Mouse (Mus musculus) liver, embryonic 16.5 days (tissue): ENCODE data around the gene Tsga13. TPM values are rescaled to one million over a fixed set of nuclear protein-coding genes. Genes with fewer than 3 reads are reported as not detected.

ENCODE experiments used
- ATAC-seq: fragments of 200-750 bp; cut with Nextera tagmentation; 2 replicates; pipeline ENCODE4 v1.8.0; 2017; ENCODE audit warnings: low read depth, mild to moderate bottlenecking, moderate number of reproducible peaks, moderate library complexity
- H3K27ac ChIP-seq: fragments of 300-500 bp; sonication (generic); 2 replicates; pipeline ENCODE4 v1.5.1; 2014; ENCODE audit warnings: mild to moderate bottlenecking, low read length
- H3K27me3 ChIP-seq: fragments of 300-500 bp; sonication (generic); 2 replicates; pipeline ENCODE4 v1.6.1; 2014; ENCODE audit warnings: low read depth, low read length, mixed read lengths; ENCODE audit not compliant: control insufficient read depth, insufficient read depth
- H3K36me3 ChIP-seq: fragments of 300-500 bp; sonication (generic); 2 replicates; pipeline ENCODE4 v1.6.1; 2014; ENCODE audit warnings: mild to moderate bottlenecking; ENCODE audit not compliant: control insufficient read depth, insufficient read depth
- H3K4me1 ChIP-seq: fragments of 300-500 bp; sonication (generic); 2 replicates; pipeline ENCODE4 v1.6.1; 2014; ENCODE audit warnings: low read depth, low read length, mixed read lengths; ENCODE audit not compliant: control insufficient read depth
- H3K4me2 ChIP-seq: fragments of 300-500 bp; sonication (generic); 2 replicates; pipeline ENCODE4 v1.6.1; 2014; ENCODE audit warnings: low read depth, low read length, mixed read lengths
- H3K4me3 ChIP-seq: fragments of 300-500 bp; sonication (generic); 2 replicates; pipeline ENCODE4 v1.5.1; 2014; ENCODE audit warnings: low read depth, mild to moderate bottlenecking, low read length
- H3K9ac ChIP-seq: fragments of 300-500 bp; sonication (generic); 2 replicates; pipeline ENCODE4 v1.6.1; 2014; ENCODE audit warnings: low read depth, low read length
- H3K9me3 ChIP-seq: fragments of 300-500 bp; sonication (generic); replicated peaks from 2 replicates; pipeline ENCODE4 v1.6.1; 2016; ENCODE audit warnings: low read length; ENCODE audit not compliant: control insufficient read depth
- WGBS: fragments of 180-500 bp; shearing (Covaris S2); extraction: QIAGEN DNeasy Blood & Tissue Kit; methylation state at CpG from one replicate; pipeline ENCODE4 v1.1.7; 2014; ENCODE audit not compliant: insufficient replicate concordance; 5-methylcytosine and 5-hydroxymethylcytosine counted together
- polyA plus RNA-seq: library from polyadenylated mRNA; unstranded; fragments of >200 nt; fragmentation: Nextera tagmentation; extraction: Ambion mirVana; gene quantifications from 2 replicates; pipeline ENCODE4 v1.2.1, GENCODE M21; 2015

Tsga13 gene
- not detected in 2 replicates for polyA plus RNA-seq

DNA sequence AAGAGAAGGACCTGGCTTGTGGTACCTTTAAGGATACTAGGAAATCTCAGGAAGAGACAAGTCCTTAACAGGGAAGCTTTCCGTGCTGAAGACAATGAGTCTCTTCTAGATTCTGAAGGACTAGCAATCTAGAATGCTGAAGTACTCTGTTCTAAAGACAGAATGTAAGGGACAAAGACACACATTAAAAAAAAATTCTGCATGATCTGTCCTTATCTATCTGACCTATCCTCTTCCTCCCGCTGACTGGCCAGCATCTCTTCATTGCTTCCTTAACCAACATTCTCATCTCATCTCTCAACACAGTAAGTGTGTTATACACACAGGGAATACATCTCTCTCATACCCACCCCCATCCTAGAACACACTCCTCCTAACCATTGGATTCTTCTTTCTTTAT is at the start of gene Tsga13:
TSS of gene Tsga13 (minus strand) at position 101 of the 400 bp plus-strand sequence.
- no peak within 1 kb of the TSS for H3K27ac ChIP-seq
- H3K9ac ChIP-seq, result no peak within 1 kb of the TSS
- H3K4me1 ChIP-seq, result no peaks in the 10 kb centered on the region
- H3K9me3 ChIP-seq, result no peaks in the 10 kb centered on the region
- WGBS, result 79% methylated on average over 2 of the region's 2 CpGs
- no peaks in the 10 kb centered on the region for H3K27me3 ChIP-seq
- ATAC-seq, result no peak
- no peaks in the 10 kb centered on the region for H3K36me3 ChIP-seq
- no peak within 1 kb of the TSS for H3K4me3 ChIP-seq
- H3K4me2 ChIP-seq, result no peak within 1 kb of the TSS

DNA sequence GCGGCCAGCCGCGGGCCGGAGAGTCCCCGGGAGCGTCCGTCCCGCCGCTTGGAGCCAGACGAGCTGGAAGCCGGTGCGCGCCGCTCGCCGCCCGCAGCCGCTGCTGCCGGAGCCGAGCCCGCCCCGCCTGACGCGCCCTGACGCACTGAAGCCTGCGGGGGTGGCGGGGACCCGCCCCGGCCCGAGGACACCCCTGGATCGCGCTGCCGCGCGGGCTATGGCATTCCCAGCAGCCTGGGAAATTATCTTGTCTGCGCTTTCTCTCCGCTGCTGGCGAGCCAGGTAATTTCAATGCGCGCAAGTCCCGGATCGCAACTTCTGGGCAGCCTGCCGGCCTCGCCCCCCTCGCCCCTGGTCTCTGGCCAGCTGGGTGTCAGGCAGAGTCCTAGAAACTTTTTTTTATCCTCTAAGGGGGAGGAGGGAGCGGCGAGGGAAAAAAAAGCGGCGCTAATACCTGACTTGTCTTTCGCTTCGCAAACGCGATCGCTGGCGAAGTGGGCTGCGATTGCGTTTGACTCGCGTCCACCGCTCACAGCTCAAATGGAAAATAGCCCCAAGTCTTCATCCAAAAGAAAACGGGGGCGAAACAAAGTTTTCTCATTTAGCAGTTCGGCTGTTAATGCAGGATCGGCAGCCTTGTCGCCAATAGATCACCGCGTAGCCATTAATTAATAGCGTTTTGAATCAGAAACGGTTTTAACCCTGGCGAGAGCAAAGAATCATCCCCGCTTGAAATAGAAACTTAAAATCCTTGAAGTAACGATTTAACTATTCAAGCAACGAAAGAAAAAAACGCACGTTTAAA is 43.6 kb upstream of the Tsga13 start, which contains the start of gene Klf14:
TSS of gene Klf14 (minus strand) at position 343 of the 805 bp plus-strand sequence.
- no peaks in the 10 kb centered on the region for H3K36me3 ChIP-seq
- H3K4me3 ChIP-seq, result peak within 1 kb of the TSS; percentile 55
- H3K9me3 ChIP-seq, result peaks cover 5% of the 10 kb centered on the region
- ATAC-seq, result no peak
- H3K9ac ChIP-seq, result no peak within 1 kb of the TSS
- under 1% methylated on average over 75 of the region's 75 CpGs for WGBS
- H3K4me2 ChIP-seq, result peak within 1 kb of the TSS; percentile 60
- H3K27me3 ChIP-seq, result peaks cover 45% of the 10 kb centered on the region
- no peak within 1 kb of the TSS for H3K27ac ChIP-seq
- no peaks in the 10 kb centered on the region for H3K4me1 ChIP-seq

DNA sequence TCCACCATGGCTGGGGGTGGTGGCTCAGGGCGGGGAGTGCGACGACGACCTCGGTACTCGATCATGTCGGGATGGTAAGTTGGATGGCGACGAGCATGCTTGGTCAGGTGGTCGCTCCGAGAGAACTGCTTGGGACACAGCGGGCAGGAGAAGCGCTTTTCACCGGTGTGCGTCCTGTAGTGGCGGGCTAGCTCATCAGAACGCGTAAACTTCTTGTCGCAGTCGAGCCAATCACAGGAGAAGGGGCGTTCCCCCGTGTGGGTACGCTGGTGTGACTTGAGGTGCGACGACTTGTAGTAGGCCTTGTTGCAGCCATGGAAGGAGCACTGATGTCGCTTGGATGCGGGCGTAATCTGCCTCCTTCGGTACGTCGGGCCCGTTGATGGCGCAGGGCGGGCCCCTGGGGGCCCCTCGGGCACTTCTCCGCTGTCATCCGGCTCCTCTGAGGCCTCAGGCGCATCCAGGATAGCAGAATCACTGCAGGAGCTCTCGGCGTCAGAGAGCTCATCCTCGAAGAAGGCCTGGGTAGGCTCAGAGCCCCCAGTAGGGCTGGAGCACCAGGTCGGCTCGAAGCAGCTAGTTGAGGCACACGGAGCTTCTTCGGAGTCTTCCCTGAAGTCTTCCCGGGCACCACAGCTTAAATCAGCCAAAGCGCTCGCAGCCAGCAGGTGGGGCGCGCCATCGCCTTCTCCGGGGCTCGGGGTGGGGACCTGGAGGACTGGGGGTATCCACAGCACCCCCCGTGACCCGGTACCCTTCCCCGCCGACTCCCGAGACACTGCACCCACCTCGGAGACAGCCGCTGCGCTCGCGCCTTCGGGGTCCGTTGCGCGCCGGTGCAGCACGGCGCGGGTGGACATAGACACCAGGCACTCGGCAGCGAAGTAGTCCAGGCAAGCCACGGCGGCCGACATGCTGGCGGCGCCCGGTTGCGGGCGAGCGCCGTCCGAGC is 42.7 kb upstream of the Tsga13 start:
- Histone ChIP-seq H3K27ac (no peak overlapping the region), H3K27me3 (peaks cover 45% of the 10 kb centered on the region), H3K9ac (no peak overlapping the region), H3K4me2 (peak overlapping the region; percentile 60), H3K4me3 (peak overlapping the region; percentile 55), H3K9me3 (peaks cover 5% of the 10 kb centered on the region), H3K36me3 (no peaks in the 10 kb centered on the region), H3K4me1 (no peaks in the 10 kb centered on the region)
- ATAC-seq, result no peak
- 7% methylated on average over 84 of the region's 84 CpGs for WGBS

DNA sequence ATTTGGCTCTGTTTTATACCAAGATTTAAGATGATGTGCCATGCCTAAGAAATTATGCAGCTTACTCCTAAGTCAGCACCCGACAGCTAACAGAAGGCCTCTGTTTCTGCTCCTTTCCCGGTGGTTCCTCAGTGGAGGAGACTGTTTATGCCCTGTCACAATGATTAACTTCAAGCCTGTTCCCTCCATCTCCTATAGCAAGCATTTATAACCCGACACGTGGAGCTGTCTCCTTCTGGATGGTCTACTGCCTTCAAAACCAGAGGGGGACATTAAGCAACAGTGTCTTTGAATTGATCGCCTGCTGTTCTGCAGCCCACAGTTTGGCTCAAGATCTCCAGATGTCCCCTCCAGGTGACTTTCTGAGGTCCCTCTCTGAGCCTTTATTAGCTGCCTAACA is 23.9 kb upstream of the Tsga13 start:
- no peak for ATAC-seq
- Histone ChIP-seq H3K27ac (no peak overlapping the region), H3K27me3 (no peaks in the 10 kb centered on the region), H3K9me3 (no peaks in the 10 kb centered on the region), H3K36me3 (no peaks in the 10 kb centered on the region), H3K9ac (no peak overlapping the region), H3K4me3 (no peak overlapping the region), H3K4me1 (no peaks in the 10 kb centered on the region), H3K4me2 (no peak overlapping the region)
- 54% methylated on average over 5 of the region's 5 CpGs for WGBS

DNA sequence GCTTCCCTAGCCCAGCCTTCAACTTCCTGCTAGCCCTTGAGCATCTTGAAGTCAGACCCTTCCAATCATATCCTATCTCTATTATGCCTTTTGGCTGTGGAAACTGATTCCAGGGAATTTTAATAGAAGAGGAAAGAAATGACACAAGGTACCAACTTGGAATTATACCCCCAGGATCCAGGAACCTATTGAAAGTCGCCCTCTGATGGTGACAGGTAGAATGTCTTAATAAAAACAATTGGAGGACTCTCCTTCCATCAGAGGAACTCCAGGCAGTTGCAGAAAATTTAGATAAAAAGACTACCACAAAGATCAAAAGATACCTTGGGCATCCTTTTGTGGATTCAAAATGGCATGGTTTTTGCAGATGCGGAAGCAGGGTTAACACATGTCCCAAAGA is 7.4 kb upstream of the Tsga13 start:
- Histone ChIP-seq H3K4me3 (no peak overlapping the region), H3K4me1 (no peaks in the 10 kb centered on the region), H3K9ac (no peak overlapping the region), H3K36me3 (no peaks in the 10 kb centered on the region), H3K27me3 (peaks cover 2% of the 10 kb centered on the region; the same call in 1 of the 2 replicates), H3K4me2 (no peak overlapping the region), H3K9me3 (no peaks in the 10 kb centered on the region), H3K27ac (no peak overlapping the region)
- WGBS, result 39% methylated on average over 2 of the region's 2 CpGs
- ATAC-seq, result no peak

DNA sequence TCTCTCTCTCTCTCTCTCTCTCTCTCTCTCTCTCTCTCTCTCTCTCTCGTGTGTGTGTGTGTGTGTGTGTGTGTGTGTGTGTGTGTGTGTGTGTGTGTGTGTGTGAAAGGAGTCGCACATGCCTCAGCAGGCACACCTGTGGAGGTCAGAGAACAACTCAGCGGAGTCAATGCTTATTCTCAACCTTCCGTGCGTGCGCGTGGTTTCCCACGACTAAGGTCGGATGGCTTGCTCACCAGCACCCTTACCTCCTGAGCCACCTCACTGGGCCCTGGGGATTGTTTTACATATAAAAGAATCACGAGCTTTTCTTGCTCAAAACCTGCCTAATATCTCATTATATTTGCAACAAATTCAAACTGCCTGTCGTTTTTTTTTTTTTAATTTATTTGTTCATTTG is 6.5 kb upstream of the Tsga13 start:
- ATAC-seq, result no peak
- H3K36me3 ChIP-seq, result no peaks in the 10 kb centered on the region

DNA sequence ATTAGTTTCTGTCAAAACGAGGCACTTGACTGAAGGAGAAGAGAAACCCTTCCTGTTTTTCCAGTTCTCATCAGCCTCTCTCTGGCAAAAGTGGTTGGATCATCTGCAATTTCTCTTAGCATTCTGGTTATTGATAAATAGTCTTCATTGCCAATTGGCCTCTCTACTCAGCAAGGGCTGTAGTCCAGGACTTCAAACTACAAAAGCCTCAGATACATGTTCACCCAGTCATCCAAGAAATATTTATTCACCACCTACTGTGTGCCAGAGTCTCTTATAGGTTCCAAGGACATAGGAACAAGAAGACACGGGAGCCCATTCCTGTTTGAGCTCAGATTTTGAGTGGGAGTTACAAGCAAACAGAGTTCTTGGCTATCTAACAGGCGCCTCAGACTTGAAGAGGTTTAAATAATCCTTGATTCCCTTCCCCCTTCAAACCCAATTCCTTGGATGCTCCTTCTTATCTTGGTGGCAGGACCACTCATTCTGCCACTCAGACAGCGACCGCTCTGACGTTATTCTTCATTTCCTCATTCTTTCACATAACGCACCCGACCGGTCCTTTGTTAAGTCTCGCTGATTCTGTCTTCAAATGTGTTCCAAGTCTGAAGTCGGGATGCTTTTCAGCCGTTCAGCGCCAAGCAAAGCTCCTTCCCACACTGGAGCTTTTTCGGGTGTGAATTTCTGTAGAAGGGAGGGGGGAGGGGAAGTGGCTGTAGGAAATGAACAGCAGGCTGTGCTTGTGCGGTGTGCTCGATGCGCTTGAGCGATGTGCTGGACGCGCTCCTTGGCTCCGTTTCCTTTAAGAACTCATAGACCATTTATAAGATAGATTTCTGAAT is 5.7 kb upstream of the Tsga13 start:
- H3K36me3 ChIP-seq, result no peaks in the 10 kb centered on the region
- no peak for ATAC-seq
- H3K4me3 ChIP-seq, result no peak overlapping the region
- no peak overlapping the region for H3K9ac ChIP-seq
- peaks cover 2% of the 10 kb centered on the region; the same call in 1 of the 2 replicates for H3K27me3 ChIP-seq
- no peak overlapping the region for H3K4me2 ChIP-seq
- no peaks in the 10 kb centered on the region for H3K4me1 ChIP-seq
- H3K27ac ChIP-seq, result no peak overlapping the region
- WGBS, result 44% methylated on average over 21 of the region's 21 CpGs
- H3K9me3 ChIP-seq, result no peaks in the 10 kb centered on the region

More for the DNA sequence above, 6.5 kb upstream of the Tsga13 start:
- no peak overlapping the region for H3K27ac ChIP-seq
- peaks cover 2% of the 10 kb centered on the region; the same call in 1 of the 2 replicates for H3K27me3 ChIP-seq
- no peak overlapping the region for H3K4me2 ChIP-seq
- 65% methylated on average over 10 of the region's 11 CpGs for WGBS
- no peaks in the 10 kb centered on the region for H3K4me1 ChIP-seq
- no peak overlapping the region for H3K9ac ChIP-seq
- H3K4me3 ChIP-seq, result no peak overlapping the region
- H3K9me3 ChIP-seq, result no peaks in the 10 kb centered on the region

DNA sequence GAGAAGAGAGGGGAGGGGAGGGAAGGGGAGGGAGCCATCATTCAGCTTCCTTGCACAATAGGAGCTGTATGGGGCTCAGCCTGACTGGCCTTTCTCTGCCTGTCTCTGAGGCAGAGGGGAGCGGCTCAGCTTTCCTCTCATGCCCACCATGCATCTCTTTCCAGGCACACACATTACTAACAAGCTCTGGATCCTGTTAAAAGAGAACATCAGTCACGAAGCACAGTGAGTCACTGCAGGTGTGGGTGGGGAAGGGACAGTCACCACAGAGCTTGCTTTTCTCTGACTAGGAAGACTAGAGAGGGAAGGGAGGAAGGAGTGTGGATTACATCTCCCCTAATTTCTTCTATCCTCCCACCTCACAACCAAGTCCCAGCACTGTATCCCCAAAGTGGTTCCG is 7.4 kb downstream of the Tsga13 start:
- Histone ChIP-seq H3K27me3 (no peaks in the 10 kb centered on the region), H3K4me1 (no peaks in the 10 kb centered on the region), H3K9ac (no peak overlapping the region), H3K4me2 (no peak overlapping the region), H3K36me3 (no peaks in the 10 kb centered on the region), H3K9me3 (no peaks in the 10 kb centered on the region), H3K27ac (no peak overlapping the region), H3K4me3 (no peak overlapping the region)
- 29% methylated on average over 3 of the region's 3 CpGs for WGBS
- no peak for ATAC-seq
